Mouse (Mus musculus): ENCODE data around the gene H2-K1. TPM values are rescaled to one million over a fixed set of nuclear protein-coding genes. Genes with fewer than 3 reads are reported as not detected.

Gene H2-K1
- total RNA-seq, 1 experiment, result 69.5 TPM

- no peaks in the 10 kb centered on the region for H3K9me3 ChIP-seq (ENCODE audit: control insufficient read depth, insufficient read depth, low read depth, low read length)
- peaks cover 44% of the 10 kb centered on the region for H3K36me3 ChIP-seq (ENCODE audit: control insufficient read depth, insufficient read depth, low read length, poor library complexity, severe bottlenecking)
- in situ Hi-C loops (cut with MboI; ENCODE audit: low sequenced_read_pairs in 2 of 2, unreplicated experiment in 2 of 2), result no loop called here
- peak within 1 kb of the TSS; percentile 84 for H3K9ac ChIP-seq (ENCODE audit: insufficient read depth, low read depth, low read length, poor library complexity, severe bottlenecking)
- H3K27ac ChIP-seq (ENCODE audit: insufficient read depth, low read depth, low read length, poor library complexity, severe bottlenecking), result peak within 1 kb of the TSS; percentile 74
- DNase-seq (ENCODE audit: low read depth, low spot score), result peak; percentile 93
- H3K4me1 ChIP-seq (ENCODE audit: control insufficient read depth in 2 of 2, insufficient read depth in 2 of 2, low read length in 2 of 2, poor library complexity in 1 of 2), result peaks cover 7 to 19% of the 10 kb centered on the region in 2 experiments
- H3K4me3 ChIP-seq (ENCODE audit: insufficient read depth in 1 of 2, low read depth in 1 of 2, low read length in 2 of 2, poor library complexity in 1 of 2, severe bottlenecking in 1 of 2), result peak within 1 kb of the TSS; percentile 72 to 97
- TF ChIP-seq HCFC1 (IDR thresholded peaks at IDR 0.05; ENCODE audit: borderline replicate concordance, insufficient read depth, low read length), result peak; percentile 88
- TF ChIP-seq MAFK (IDR thresholded peaks at IDR 0.05; ENCODE audit: insufficient read depth, low read depth, low read length), result no peak
- TF ChIP-seq ZNF384 (IDR thresholded peaks at IDR 0.05; ENCODE audit: low read depth, low read length), result no peak
- no peak for TF ChIP-seq ZC3H11A (IDR thresholded peaks at IDR 0.05; ENCODE audit: borderline replicate concordance, low read depth, low read length)
- TF ChIP-seq CHD2 (IDR thresholded peaks at IDR 0.05; ENCODE audit: low read depth, low read length), result peak; percentile 97
Measured at GRCm38 (mm10) chr17:34031465-34032173, 31.5 kb upstream of the H2-K1 start, which contains the start of the genes Slc39a7 and Rxrb. Gene Slc39a7 (minus strand): TSS chr17:34031682. Gene Rxrb (plus strand): TSS chr17:34031812.

GRCm38 (mm10) chr17:34030861-34031326 is 30.7 kb upstream of the H2-K1 start:
- H3K4me3 ChIP-seq (ENCODE audit: insufficient read depth in 1 of 2, low read depth in 1 of 2, low read length in 2 of 2, poor library complexity in 1 of 2, severe bottlenecking in 1 of 2), result peak overlapping the region; percentile 72 to 97
- H3K36me3 ChIP-seq (ENCODE audit: control insufficient read depth, insufficient read depth, low read length, poor library complexity, severe bottlenecking), result peaks cover 37% of the 10 kb centered on the region
- TF ChIP-seq CHD2 (IDR thresholded peaks at IDR 0.05; ENCODE audit: low read depth, low read length), result no peak
- TF ChIP-seq HCFC1 (IDR thresholded peaks at IDR 0.05; ENCODE audit: borderline replicate concordance, insufficient read depth, low read length), result no peak
- TF ChIP-seq ZNF384 (IDR thresholded peaks at IDR 0.05; ENCODE audit: low read depth, low read length), result no peak
- no peak for TF ChIP-seq MAFK (IDR thresholded peaks at IDR 0.05; ENCODE audit: insufficient read depth, low read depth, low read length)
- no peak for TF ChIP-seq ZC3H11A (IDR thresholded peaks at IDR 0.05; ENCODE audit: borderline replicate concordance, low read depth, low read length)
- peak overlapping the region; percentile 84 for H3K9ac ChIP-seq (ENCODE audit: insufficient read depth, low read depth, low read length, poor library complexity, severe bottlenecking)
- no peak for DNase-seq (ENCODE audit: low read depth, low spot score)
- peak overlapping the region; percentile 74 for H3K27ac ChIP-seq (ENCODE audit: insufficient read depth, low read depth, low read length, poor library complexity, severe bottlenecking)
- H3K9me3 ChIP-seq (ENCODE audit: control insufficient read depth, insufficient read depth, low read depth, low read length), result no peaks in the 10 kb centered on the region
- peaks cover 7 to 23% of the 10 kb centered on the region in 2 experiments for H3K4me1 ChIP-seq (ENCODE audit: control insufficient read depth in 2 of 2, insufficient read depth in 2 of 2, low read length in 2 of 2, poor library complexity in 1 of 2)
- in situ Hi-C loops (cut with MboI; ENCODE audit: low sequenced_read_pairs in 2 of 2, unreplicated experiment in 2 of 2), result no loop called here

GRCm38 (mm10) chr17:34029890-34030595 is 29.9 kb upstream of the H2-K1 start:
- DNase-seq (ENCODE audit: low read depth, low spot score), result no peak
- Histone ChIP-seq H3K27ac (ENCODE audit: insufficient read depth, low read depth, low read length, poor library complexity, severe bottlenecking) (no peak overlapping the region), H3K4me1 (ENCODE audit: control insufficient read depth in 2 of 2, insufficient read depth in 2 of 2, low read length in 2 of 2, poor library complexity in 1 of 2) (peaks cover 7 to 28% of the 10 kb centered on the region in 2 experiments), H3K9me3 (ENCODE audit: control insufficient read depth, insufficient read depth, low read depth, low read length) (no peaks in the 10 kb centered on the region), H3K4me3 (ENCODE audit: insufficient read depth in 1 of 2, low read depth in 1 of 2, low read length in 2 of 2, poor library complexity in 1 of 2, severe bottlenecking in 1 of 2) (peak overlapping the region; percentile 72 to 97), H3K9ac (ENCODE audit: insufficient read depth, low read depth, low read length, poor library complexity, severe bottlenecking) (peak overlapping the region; percentile 84), H3K36me3 (ENCODE audit: control insufficient read depth, insufficient read depth, low read length, poor library complexity, severe bottlenecking) (peaks cover 32% of the 10 kb centered on the region)
- in situ Hi-C loops (cut with MboI; ENCODE audit: low sequenced_read_pairs in 2 of 2, unreplicated experiment in 2 of 2), result no loop called here
- TF ChIP-seq CHD2 (IDR thresholded peaks at IDR 0.05; ENCODE audit: low read depth, low read length) (no peak), MAFK (IDR thresholded peaks at IDR 0.05; ENCODE audit: insufficient read depth, low read depth, low read length) (no peak), ZC3H11A (IDR thresholded peaks at IDR 0.05; ENCODE audit: borderline replicate concordance, low read depth, low read length) (no peak), ZNF384 (IDR thresholded peaks at IDR 0.05; ENCODE audit: low read depth, low read length) (no peak)

- TF ChIP-seq CHD2 (IDR thresholded peaks at IDR 0.05; ENCODE audit: low read depth, low read length) (no peak), MAFK (IDR thresholded peaks at IDR 0.05; ENCODE audit: insufficient read depth, low read depth, low read length) (no peak), ZC3H11A (IDR thresholded peaks at IDR 0.05; ENCODE audit: borderline replicate concordance, low read depth, low read length) (no peak), ZNF384 (IDR thresholded peaks at IDR 0.05; ENCODE audit: low read depth, low read length) (no peak), HCFC1 (IDR thresholded peaks at IDR 0.05; ENCODE audit: borderline replicate concordance, insufficient read depth, low read length) (no peak)
- DNase-seq (ENCODE audit: low read depth, low spot score), result no peak
- H3K9me3 ChIP-seq (ENCODE audit: control insufficient read depth, insufficient read depth, low read depth, low read length), result no peaks in the 10 kb centered on the region
- H3K4me3 ChIP-seq (ENCODE audit: insufficient read depth in 1 of 2, low read depth in 1 of 2, low read length in 2 of 2, poor library complexity in 1 of 2, severe bottlenecking in 1 of 2), result no peak overlapping the region
- peaks cover 29% of the 10 kb centered on the region for H3K36me3 ChIP-seq (ENCODE audit: control insufficient read depth, insufficient read depth, low read length, poor library complexity, severe bottlenecking)
- in situ Hi-C loops (cut with MboI; ENCODE audit: low sequenced_read_pairs in 2 of 2, unreplicated experiment in 2 of 2), result no loop called here
- H3K4me1 ChIP-seq (ENCODE audit: control insufficient read depth in 2 of 2, insufficient read depth in 2 of 2, low read length in 2 of 2, poor library complexity in 1 of 2), result peaks cover 7 to 28% of the 10 kb centered on the region in 2 experiments
- no peak overlapping the region for H3K27ac ChIP-seq (ENCODE audit: insufficient read depth, low read depth, low read length, poor library complexity, severe bottlenecking)
- peak overlapping the region; percentile 84; the same call in 1 of the 2 replicates for H3K9ac ChIP-seq (ENCODE audit: insufficient read depth, low read depth, low read length, poor library complexity, severe bottlenecking)
Measured at GRCm38 (mm10) chr17:34029150-34029889, 29.2 kb upstream of the H2-K1 start.

Data from ES-E14 (cell line).